Mouse (Mus musculus): ENCODE measurements at regions not wholly inside any gene's neighbourhood (a gene's known extent, or its start where the extent isn't known, plus 50 kb on each side); places are given as distances from the start of the nearest gene placed in this dataset.

GRCm38 (mm10) chr7:83489790-83490189 is 94.9 kb upstream of the Tmc3 start:
- 68% methylated on average over 1 of the region's 1 CpGs for WGBS
- Histone ChIP-seq H3K9ac (no peak overlapping the region), H3K4me2 (no peak overlapping the region), H3K27ac (replicated peaks) (no peak overlapping the region), H3K36me3 (no peaks in the 10 kb centered on the region), H3K27me3 (replicated peaks) (no peaks in the 10 kb centered on the region), H3K4me3 (no peak overlapping the region), H3K4me1 (0 out of 2 replicates have a peak, but pooled peaks cover 2% of the 10 kb centered on the region), H3K9me3 (no peaks in the 10 kb centered on the region)
- ATAC-seq (ENCODE audit: extremely low read depth, insufficient number of reproducible peaks, low FRiP score, low TSS enrichment): no peak

DNA sequence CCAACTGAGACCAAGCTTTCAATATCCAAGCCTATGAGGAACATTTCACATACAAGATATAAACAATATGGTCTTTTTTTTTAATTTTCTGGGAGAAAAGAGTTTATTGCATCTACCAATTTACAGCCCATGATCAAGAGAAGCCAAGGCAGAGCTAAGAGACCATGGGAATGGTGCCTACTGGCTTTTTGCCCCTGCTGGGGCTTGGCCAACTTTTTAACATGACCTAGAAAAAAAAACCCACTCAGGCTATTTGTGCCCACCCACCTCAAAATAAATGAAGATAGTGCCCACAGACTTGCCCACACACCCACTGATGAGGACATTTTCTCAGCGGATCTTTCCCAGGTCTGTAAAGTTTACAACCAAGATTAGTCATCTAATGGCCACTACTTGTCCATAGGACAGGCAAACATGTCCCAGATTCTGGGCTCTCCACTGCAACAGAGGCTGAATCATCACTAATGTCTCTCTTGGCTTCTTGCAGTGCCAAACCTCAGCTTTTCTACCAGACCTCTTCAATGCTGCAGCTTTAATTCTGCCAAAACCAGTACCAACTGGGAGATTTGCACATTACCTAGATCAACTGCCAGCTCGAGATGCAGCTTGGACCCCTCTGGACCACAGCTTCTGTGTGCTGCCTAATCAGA is 79.6 kb upstream of the Tmc3 start:
- ATAC-seq (ENCODE audit: extremely low read depth, insufficient number of reproducible peaks, low FRiP score, low TSS enrichment): no peak
- Histone ChIP-seq H3K9me3 (no peaks in the 10 kb centered on the region), H3K27me3 (replicated peaks) (no peaks in the 10 kb centered on the region), H3K9ac (no peak overlapping the region), H3K4me1 (no peaks in the 10 kb centered on the region), H3K4me3 (no peak overlapping the region), H3K27ac (replicated peaks) (no peak overlapping the region), H3K4me2 (no peak overlapping the region), H3K36me3 (no peaks in the 10 kb centered on the region)
- 69% methylated on average over 2 of the region's 2 CpGs for WGBS

GRCm38 (mm10) chr7:83516295-83516694 is 68.4 kb upstream of the Tmc3 start:
- Histone ChIP-seq H3K36me3 (no peaks in the 10 kb centered on the region), H3K4me2 (no peak overlapping the region), H3K4me1 (no peaks in the 10 kb centered on the region), H3K27me3 (replicated peaks) (no peaks in the 10 kb centered on the region), H3K9ac (no peak overlapping the region), H3K9me3 (no peaks in the 10 kb centered on the region), H3K4me3 (no peak overlapping the region), H3K27ac (replicated peaks) (no peak overlapping the region)
- WGBS: 52% methylated on average over 4 of the region's 4 CpGs
- ATAC-seq (ENCODE audit: extremely low read depth, insufficient number of reproducible peaks, low FRiP score, low TSS enrichment): no peak

DNA sequence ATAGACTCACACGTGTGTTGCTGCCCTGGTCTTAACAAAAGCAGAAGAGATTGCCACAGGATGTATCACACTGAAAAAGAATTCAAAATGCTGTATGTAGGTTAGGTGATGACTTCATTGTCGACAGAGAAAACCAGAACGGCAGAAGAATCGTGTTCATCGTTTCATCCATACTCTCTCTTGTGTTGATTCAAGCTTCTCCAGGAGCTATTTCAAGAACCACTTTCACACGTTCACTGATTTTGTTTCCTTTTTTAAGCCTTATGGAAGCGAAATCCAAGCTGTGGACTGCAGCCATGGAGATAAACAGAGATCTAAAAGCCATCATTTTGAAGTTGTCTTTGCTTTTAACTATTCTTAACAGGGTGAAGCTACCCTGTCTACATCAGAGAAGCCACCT is 63.2 kb upstream of the Tmc3 start:
- no peaks in the 10 kb centered on the region for H3K9me3 ChIP-seq
- H3K4me3 ChIP-seq: no peak overlapping the region
- no peak for ATAC-seq (ENCODE audit: extremely low read depth, insufficient number of reproducible peaks, low FRiP score, low TSS enrichment)
- WGBS: 72% methylated on average over 7 of the region's 7 CpGs
- H3K4me2 ChIP-seq: no peak overlapping the region
- no peaks in the 10 kb centered on the region for H3K27me3 ChIP-seq (replicated peaks)
- H3K4me1 ChIP-seq: no peaks in the 10 kb centered on the region
- H3K9ac ChIP-seq: no peak overlapping the region
- H3K36me3 ChIP-seq: no peaks in the 10 kb centered on the region
- H3K27ac ChIP-seq (replicated peaks): no peak overlapping the region

All from heart, embryonic 13.5 days (tissue).